Mouse (Mus musculus) cerebellum, adult 8-10 months (tissue): ENCODE results near the gene Fstl4.
"Not testable (repeated sequence)": the region's sequence is repeated elsewhere in the genome, so short reads cannot be mapped to it uniquely, and the experiment has no call there.

Experiments used
- DNase-seq: peaks from one replicate; pipeline ENCODE4 v3.0.0; 2022

The Fstl4 gene

GRCm38 (mm10) chr11:53028421-53029168 is 264.2 kb downstream of the Fstl4 start:
- DNase-seq: peak; percentile 36

GRCm38 (mm10) chr11:53031777-53032176 is 267.3 kb downstream of the Fstl4 start:
- no peak for DNase-seq

GRCm38 (mm10) chr11:53032336-53032735 is 267.9 kb downstream of the Fstl4 start:
- peak; percentile 73 for DNase-seq

- no peak for DNase-seq
Measured at GRCm38 (mm10) chr11:53035414-53035813, 271.0 kb downstream of the Fstl4 start.

GRCm38 (mm10) chr11:53046850-53047249 is 282.4 kb downstream of the Fstl4 start:
- no peak for DNase-seq

GRCm38 (mm10) chr11:53054151-53054550 is 289.7 kb downstream of the Fstl4 start:
- no peak for DNase-seq

- DNase-seq: no peak
Measured at GRCm38 (mm10) chr11:53055896-53056295, 291.5 kb downstream of the Fstl4 start.

GRCm38 (mm10) chr11:53056781-53057180 is 292.3 kb downstream of the Fstl4 start:
- DNase-seq: no peak

GRCm38 (mm10) chr11:53057821-53058553 is 293.6 kb downstream of the Fstl4 start:
- peak; percentile 15 for DNase-seq

- no peak for DNase-seq
Measured at GRCm38 (mm10) chr11:53058557-53058956, 294.1 kb downstream of the Fstl4 start.

- DNase-seq: no peak
Measured at GRCm38 (mm10) chr11:53067699-53068478, 303.5 kb downstream of the Fstl4 start.

- no peak for DNase-seq
Measured at GRCm38 (mm10) chr11:53068479-53069065, 304.1 kb downstream of the Fstl4 start.

GRCm38 (mm10) chr11:53069751-53070150 is 305.3 kb downstream of the Fstl4 start:
- DNase-seq: no peak

- DNase-seq: no peak
Measured at GRCm38 (mm10) chr11:53071602-53072001, 307.2 kb downstream of the Fstl4 start.

- no peak for DNase-seq
Measured at GRCm38 (mm10) chr11:53077641-53078040, 313.2 kb downstream of the Fstl4 start.

GRCm38 (mm10) chr11:53078419-53079334 is 314.2 kb downstream of the Fstl4 start:
- DNase-seq: no peak

- no peak for DNase-seq
Measured at GRCm38 (mm10) chr11:53081310-53081709, 316.9 kb downstream of the Fstl4 start.

- no peak for DNase-seq
Measured at GRCm38 (mm10) chr11:53085367-53085766, 320.9 kb downstream of the Fstl4 start.

GRCm38 (mm10) chr11:53085858-53086565 is 321.6 kb downstream of the Fstl4 start:
- no peak for DNase-seq

GRCm38 (mm10) chr11:53087896-53088295 is 323.5 kb downstream of the Fstl4 start:
- not testable (repeated sequence) for DNase-seq

- DNase-seq: no peak
Measured at GRCm38 (mm10) chr11:53091596-53091995, 327.2 kb downstream of the Fstl4 start.
